Mouse (Mus musculus) common myeloid progenitor, adult 5-6 weeks (primary cell): Measurements from ENCODE around the gene Borcs5. TPM values are rescaled to one million over a fixed set of nuclear protein-coding genes. Genes with fewer than 3 reads are reported as not detected.

Experiments
- ATAC-seq: replicated peaks from 2 replicates; pipeline ENCODE4 v1.8.0; 2016; ENCODE audit warnings: low read depth, mild to moderate bottlenecking, moderate TSS enrichment, inconsistent platforms; ENCODE audit not compliant: poor library complexity, severe bottlenecking
- total RNA-seq: library from RNA; stranded (forward); fragments of 200-1000, 187-1606 nt; gene quantifications from 2 replicates; pipeline ENCODE4 v1.2.3, GENCODE M21; 2017

Borcs5 gene
- total RNA-seq, 1 experiment from 2014 or later: 12.4 TPM

GRCm38 (mm10) chr6:134751883-134752647, 112.8 kb downstream of the Borcs5 start:
- ATAC-seq: peak; percentile 70

- peak; percentile 55 for ATAC-seq
Measured at GRCm38 (mm10) chr6:134753412-134753811, 114.1 kb downstream of the Borcs5 start.

GRCm38 (mm10) chr6:134753858-134754257, 114.5 kb downstream of the Borcs5 start:
- ATAC-seq: no peak

GRCm38 (mm10) chr6:134756058-134756457, 116.7 kb downstream of the Borcs5 start:
- peak; percentile 65 for ATAC-seq

Other genes starting within 250 kb of the Borcs5 start
- gene Bcl2l14, start 243.2 kb upstream of the Borcs5 start, total RNA-seq: 0.78 and 3.0 TPM in 2 replicates
- 56.0 and 56.5 TPM in 2 replicates for gene Lrp6, start 72.5 kb upstream of the Borcs5 start, total RNA-seq
- 4.8 and 6.1 TPM in 2 replicates for gene Mansc1, start 7.0 kb upstream of the Borcs5 start, total RNA-seq
- gene Dusp16, start 153.1 kb downstream of the Borcs5 start, total RNA-seq: 4.9 and 9.5 TPM in 2 replicates
- 5.1 and 11.6 TPM in 2 replicates for gene Crebl2, start 190.6 kb downstream of the Borcs5 start, total RNA-seq